Mouse (Mus musculus): ENCODE measurements at regions not wholly inside any gene's neighbourhood (a gene's known extent, or its start where the extent isn't known, plus 50 kb on each side); places are given as distances from the start of the nearest gene placed in this dataset.

DNA sequence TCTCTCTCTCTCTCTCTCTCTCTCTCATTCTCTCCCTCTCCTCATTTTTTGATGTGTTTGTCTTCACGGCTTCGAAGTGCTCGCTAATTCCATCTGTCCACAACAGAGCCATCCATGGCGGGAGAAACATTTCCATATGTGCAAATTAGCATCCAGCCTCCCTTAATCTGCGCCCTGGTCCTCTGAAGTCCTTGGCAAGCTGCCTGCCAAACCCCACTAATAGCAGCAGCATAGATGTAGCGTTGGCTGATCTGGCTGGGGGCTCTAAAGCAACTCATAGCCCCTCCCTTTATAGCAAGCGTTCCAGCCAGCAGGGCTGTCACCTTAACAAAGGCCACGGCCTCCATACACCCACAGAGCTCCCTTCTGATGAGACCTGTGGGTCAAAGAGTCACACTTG lies 272.3 kb upstream of the 3110018I06Rik start:
- no peak for DNase-seq (ENCODE audit: low spot score in 2 of 2)

DNA sequence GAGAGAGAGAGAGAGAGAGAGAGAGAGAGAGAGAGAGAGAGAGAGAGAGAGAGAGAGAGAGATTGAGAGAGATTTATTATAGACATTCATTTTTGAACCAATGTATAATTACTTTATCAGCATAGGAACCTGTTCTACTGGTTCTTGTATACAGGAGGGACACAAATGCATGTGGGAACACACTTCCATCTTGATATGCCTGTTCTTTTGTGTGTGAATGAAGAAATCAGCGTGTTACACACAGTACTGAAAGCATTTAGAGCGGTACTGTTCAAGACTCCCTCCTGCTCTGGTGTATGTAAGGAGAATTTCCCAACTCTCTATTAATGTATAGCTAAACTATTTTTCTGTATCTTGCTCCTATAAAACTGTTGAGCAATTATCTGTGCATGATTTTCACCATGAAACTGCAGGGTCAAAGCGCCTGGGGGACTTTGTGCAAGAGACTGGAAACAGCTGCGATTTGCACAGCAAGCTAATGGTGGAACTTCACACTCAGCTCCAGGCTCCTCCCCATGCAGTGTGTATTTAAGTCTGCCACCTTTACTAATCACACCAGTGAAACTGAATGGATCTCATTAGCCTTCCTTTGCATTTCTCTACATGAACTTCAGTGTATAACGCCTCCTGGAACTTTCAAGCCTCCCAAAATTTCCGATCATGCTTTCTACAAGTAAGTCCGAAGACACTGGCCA lies 267.0 kb upstream of the 3110018I06Rik start:
- DNase-seq (ENCODE audit: low spot score in 2 of 2) = no peak

DNA sequence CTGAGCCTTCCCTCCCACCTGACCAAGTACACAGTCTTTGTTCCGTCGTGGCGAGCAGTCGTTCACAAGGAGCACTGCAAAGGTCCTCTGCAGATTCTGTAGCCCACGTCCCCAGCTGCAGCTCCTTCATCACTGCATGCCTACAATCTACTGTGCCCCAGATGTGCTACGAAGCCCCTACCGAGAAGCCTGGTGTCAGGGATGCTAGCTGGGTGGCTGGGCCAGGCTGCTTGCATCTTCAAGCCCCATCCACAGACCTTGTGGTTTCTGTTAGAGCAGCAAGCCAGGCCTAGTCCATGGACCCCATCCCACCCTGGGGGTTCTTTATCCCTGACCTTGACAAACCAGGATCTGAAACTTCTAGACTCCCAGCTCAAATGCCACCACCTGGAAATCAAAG lies 266.3 kb upstream of the 3110018I06Rik start:
- DNase-seq (ENCODE audit: low spot score in 2 of 2) = no peak

GRCm38 (mm10) chr12:107230097-107230496 lies 258.3 kb upstream of the 3110018I06Rik start:
- DNase-seq (ENCODE audit: low spot score in 2 of 2) = no peak

- no peak for DNase-seq (ENCODE audit: low spot score in 2 of 2)
Observed at GRCm38 (mm10) chr12:107231629-107232028, 256.8 kb upstream of the 3110018I06Rik start.

DNA sequence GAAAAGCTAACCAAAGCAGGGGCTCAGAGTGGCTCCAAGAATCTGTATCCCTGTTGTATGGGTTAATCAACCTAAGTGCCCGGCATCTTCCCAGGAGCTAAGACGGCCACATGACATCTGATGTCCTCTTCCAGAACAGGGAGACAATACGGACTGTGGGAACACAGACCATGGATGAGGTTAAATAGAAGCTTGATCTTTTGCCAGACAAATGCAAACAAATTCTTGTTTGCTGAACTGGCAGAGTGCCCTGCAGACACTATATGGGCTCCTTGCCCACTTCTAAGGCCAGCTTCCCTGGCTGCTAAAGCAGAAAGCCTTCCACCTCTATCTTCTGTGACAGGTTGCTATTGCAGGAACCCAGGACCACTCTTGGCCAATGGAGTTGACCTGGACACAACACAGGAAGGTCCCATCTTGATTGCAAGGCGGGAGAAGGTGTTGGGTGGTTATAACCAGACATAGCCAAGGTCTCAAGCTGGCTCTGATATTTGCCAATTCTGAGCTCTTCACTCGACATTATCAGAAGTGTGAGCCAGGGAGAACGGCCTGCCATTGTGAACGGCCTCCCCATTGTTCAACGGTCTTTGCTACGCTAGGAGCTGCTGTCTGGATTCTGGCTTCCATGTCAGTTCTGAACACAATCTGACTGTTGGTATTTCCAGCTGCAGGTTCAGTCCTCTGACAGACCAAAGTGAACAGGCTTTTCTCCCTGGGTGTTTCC lies 237.5 kb upstream of the 3110018I06Rik start:
- DNase-seq (ENCODE audit: low spot score in 2 of 2) = no peak

- DNase-seq (ENCODE audit: low spot score in 2 of 2) = no peak
Observed at GRCm38 (mm10) chr12:107251981-107252380, 236.5 kb upstream of the 3110018I06Rik start.

DNA sequence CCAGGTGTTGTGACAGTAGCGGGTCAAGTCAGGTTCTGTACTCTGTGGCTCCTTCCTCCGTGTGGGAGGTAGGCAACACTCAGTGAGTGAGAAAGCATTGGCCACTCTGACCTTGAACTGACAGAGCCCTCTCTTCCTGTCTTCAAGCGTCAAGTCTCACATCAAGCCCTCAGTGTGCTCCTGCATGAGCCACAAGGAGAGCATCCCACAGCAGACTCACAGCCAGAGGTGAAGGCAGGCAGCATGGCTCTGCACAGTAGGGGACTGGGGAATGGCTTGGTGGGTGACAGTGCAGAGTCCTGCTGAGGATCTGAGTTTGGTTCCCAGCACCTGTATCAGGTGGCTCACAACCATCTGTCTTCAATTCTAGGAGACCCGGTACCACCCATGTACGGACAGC lies 226.4 kb upstream of the 3110018I06Rik start:
- DNase-seq (ENCODE audit: low spot score in 2 of 2) = no peak

- DNase-seq (ENCODE audit: low spot score in 2 of 2) = no peak
Observed at GRCm38 (mm10) chr12:107262516-107262915, 225.9 kb upstream of the 3110018I06Rik start.

GRCm38 (mm10) chr12:107266696-107267095 lies 221.7 kb upstream of the 3110018I06Rik start:
- DNase-seq (ENCODE audit: low spot score in 2 of 2) = no peak

DNA sequence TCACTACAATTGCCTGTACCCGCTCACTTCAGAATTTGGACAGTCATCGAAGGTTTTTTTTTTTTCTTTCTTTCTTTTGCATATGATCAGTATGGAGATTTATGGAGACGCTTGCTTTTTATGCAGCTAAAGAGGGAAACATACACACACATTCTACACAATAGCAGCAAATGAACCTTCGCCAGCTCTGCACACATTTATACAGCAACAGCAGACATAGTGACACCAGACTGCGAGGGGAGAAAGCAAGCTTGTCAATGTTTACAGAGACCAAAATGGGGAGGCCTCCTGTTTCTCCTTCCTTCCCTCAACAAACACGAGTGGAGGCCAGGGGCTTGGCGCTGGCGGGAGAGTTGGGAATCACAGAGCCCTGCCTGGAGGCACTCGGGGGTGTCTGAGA lies 202.8 kb upstream of the 3110018I06Rik start:
- no peak for DNase-seq (ENCODE audit: low spot score in 2 of 2)

DNA sequence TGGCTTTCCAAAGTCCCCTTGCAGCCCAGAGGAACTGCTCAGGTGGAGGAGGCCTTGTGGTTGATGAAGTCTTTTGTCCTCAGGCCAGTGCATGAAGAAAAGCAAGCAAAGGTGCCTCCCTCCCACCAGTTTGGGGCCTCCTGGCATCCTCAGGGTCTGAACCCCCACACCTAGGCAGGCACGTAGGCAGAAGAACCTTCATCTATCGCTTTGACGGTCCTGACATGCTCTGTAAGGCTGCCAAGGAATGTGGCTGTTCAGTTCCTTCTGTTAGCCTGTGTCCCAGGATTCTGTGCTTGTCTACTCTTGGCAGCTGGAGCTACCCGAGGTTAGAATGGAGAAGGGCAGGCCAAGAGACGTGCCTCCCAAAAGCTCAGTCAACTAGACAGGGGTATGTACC lies 197.1 kb upstream of the 3110018I06Rik start:
- no peak for DNase-seq (ENCODE audit: low spot score in 2 of 2)

DNA sequence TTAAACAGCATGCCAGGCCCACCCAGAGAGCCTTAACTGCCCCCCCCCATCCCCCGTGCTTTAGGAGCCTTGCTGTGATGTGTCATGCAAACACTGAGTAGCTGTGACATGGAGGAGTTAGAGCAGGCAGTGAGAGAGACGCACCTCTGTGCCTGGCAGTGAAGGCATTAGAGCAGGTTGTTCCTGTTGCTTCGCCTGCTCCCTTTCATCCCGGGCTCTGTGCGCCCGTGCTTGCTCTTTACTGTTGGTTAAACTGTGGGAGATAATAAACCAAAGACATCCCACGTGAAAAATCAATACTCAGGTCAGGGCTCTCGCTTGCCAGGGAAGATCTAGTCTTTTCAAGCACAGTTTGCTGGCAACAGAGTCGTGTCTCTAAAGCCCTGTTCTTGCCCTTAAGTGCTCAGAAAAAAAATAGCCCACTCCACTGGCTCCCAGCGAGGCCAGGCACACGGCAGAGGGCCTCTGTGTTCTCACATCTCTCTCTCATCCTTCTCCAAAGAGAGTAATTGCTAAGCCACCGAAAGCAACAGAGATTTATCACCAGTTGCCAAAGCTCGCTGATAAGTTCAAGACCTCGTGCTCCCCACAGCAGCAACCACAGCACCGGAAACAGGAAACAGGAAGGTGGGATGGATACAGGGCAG lies 181.2 kb upstream of the 3110018I06Rik start:
- no peak for DNase-seq (ENCODE audit: low spot score in 2 of 2)

- DNase-seq (ENCODE audit: low spot score in 2 of 2) = no peak
Observed at GRCm38 (mm10) chr12:107315446-107315845, 173.0 kb upstream of the 3110018I06Rik start.

DNA sequence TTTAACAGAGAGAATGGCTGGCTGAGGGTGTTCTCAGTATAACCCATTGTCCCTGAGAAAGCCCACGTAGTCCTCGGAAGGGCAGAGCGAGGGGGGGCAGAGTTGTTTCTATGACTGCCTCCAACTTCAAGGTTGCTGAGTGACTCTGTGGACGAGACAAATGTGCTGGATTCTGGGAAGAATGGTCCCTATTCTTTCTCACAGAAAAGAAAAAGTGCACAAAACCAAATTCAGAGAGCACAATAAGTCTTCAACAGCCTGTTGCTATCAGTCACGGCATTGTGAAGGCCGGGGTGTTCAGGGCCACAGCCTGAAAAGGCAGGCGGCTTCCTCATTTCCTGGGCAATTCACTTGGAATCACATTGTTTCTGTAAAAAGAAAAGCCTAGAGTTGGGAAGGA lies 165.6 kb upstream of the 3110018I06Rik start:
- DNase-seq (ENCODE audit: low spot score in 2 of 2) = no peak

DNA sequence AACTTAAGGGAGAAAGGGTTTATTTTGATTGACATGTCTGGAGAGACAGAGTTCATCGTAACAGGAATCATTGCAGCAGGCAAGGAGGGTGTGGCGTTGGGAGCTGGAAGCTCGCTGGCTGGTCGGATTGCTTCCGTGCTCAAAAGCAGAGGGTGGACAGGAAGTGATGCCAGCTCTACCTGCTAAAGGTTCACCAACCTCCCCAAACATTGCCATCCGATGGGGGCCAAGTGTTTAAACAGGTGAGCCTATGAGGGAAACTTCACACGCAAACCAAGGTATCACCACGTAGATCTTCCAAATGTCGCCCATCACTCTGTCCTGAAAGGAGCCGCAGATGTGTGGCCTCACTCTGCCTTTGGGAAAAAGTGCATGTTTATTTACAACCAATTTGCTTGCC lies 162.3 kb upstream of the 3110018I06Rik start:
- DNase-seq (ENCODE audit: low spot score in 2 of 2) = no peak

- no peak for DNase-seq (ENCODE audit: low spot score in 2 of 2)
Observed at GRCm38 (mm10) chr12:107327107-107327770, 161.2 kb upstream of the 3110018I06Rik start.

DNA sequence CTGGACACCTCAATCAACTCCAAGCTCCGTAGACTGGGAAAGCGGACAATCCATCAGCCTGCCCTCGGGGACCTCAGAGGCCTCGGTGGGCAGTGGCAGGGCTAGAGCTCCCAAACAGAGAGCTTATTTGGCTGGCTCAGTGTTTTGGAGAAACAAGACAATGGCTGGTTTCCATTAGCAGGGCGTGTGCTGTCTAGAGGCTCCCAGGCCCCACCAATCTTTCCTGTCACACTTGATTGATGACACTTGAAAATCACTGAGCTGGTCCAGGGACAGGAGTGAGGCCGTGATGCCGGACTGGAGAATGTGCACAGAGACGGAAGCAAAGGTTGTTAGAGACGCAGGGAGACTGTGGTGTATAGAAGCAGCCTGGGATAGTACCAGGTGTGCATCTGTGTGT lies 159.4 kb upstream of the 3110018I06Rik start:
- DNase-seq (ENCODE audit: low spot score in 2 of 2) = no peak

GRCm38 (mm10) chr12:107334366-107334765 lies 154.1 kb upstream of the 3110018I06Rik start:
- DNase-seq (ENCODE audit: low spot score in 2 of 2) = no peak

GRCm38 (mm10) chr12:107335106-107335505 lies 153.3 kb upstream of the 3110018I06Rik start:
- no peak for DNase-seq (ENCODE audit: low spot score in 2 of 2)

DNA sequence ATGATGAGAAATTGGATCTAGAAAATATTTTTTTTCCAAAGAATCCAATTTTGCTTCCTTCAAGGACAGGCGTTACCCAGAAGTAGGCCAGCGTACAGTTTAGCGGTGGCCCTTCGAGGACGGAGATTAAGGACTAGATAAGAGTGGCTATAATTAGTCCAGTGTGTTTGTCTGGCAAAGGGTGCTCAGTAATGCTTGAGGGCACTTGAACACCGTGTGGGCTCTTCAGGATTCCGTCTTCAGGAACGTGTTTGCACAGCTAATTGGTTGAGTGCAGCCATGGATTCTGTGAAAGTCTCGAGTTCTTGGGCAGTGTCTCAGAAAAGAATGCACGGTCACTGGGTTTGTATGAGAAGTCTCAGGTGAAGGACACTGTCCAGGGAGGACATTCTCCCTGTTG lies 149.7 kb upstream of the 3110018I06Rik start:
- DNase-seq (ENCODE audit: low spot score in 2 of 2) = no peak

DNA sequence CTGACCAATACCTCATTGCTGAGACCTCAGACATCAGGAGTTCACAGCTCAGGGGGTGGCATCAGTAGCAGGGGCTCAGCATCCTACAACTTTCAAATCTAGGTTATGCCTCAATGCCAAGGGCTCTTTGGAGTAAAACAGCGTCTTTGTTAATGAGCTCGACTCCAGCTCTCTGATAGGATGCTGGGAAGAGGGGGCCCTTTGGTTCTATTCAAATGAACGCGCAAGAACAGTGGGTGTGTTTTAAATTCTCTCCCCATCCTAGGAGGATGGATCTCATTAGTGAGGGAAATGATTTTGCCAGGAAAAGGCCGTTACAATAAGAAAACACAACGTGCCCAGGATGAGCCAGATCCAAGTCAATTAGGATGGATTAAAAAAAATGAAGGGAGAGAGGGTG lies 132.2 kb upstream of the 3110018I06Rik start:
- DNase-seq (ENCODE audit: low spot score in 2 of 2) = no peak
